Comparison of ENCODE assay signal across 26 mouse cellular contexts in the genomic region with DNA sequence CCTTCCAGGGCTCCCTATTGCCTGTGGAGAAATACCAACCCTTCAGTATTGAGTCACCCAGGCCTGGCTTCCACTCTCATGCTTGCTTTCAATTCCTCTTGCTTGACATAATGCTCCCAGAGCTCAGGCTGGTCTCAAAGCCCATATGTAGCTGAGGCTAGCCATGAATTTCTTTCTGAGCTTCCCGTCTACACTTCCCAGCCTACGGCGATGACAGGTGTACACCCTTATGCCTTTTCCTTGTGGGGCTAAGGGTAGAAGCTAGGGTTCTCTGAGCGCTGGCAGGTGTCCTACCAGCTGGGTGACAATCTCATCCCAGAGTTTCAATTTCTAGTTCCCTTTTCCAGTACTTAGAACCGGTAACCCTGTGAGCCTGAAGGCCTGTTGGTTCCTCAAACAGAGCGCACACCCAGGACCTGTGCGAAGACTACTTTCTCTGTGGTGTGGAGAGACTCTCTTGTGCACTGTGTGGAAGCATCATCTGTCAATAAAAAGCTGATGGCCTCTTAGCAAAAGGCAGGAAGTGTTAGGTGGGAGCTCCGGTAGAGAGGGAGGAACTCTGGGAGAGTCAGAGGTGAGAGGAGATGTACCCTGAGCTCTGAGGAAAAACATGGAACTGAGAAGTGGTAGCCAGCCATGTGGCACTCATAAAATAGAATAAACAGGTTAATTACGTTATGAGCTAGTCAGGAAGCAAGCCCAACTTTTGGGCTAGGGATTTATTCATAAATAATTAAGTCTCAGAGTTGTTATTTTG. TPM values are rescaled to one million over a fixed set of nuclear protein-coding genes. Genes with fewer than 3 reads are reported as not detected.
A peak's percentile ranks its signal among the peaks of the same experiment; 100 is the strongest.
DNase-seq lines count a peak whose midpoint lies in the region; ATAC-seq and TF ChIP-seq lines count a peak whose summit lies in the region.
"Had no signal": no experiment of that assay in that cellular context is flagged by ENCODE, and none has a peak within 500 bp of the region (broad histone marks: within the 10 kb centered on the region; RNA-seq: fewer than 3 reads in every experiment).

No protein-coding gene starts in this region.

- ATAC-seq in heart, embryonic 14.5 days (ENCODE audit: insufficient number of reproducible peaks, insufficient read depth, low FRiP score, low read depth), result 0 out of 2 replicates have a peak, but pooled peaks have one; percentile 1
- ATAC-seq in granulocyte monocyte progenitor cell, adult 5-6 weeks (replicated peaks; ENCODE audit: poor library complexity, severe bottlenecking), result peak; percentile 79
- ATAC-seq in monocyte, adult 5-6 weeks (replicated peaks; ENCODE audit: insufficient number of reproducible peaks, low FRiP score, low TSS enrichment, poor library complexity, severe bottlenecking), result peak; percentile 64
- no peak for ATAC-seq in inflammation-experienced regulatory T-cells, adult 6 months
- ATAC-seq: activated CD4-positive, CD25-positive, alpha-beta regulatory T cell, adult 4 months; hindbrain, postnatal 0 days had no signal

- peaks cover 58% of the 10 kb centered on the region for H3K36me3 ChIP-seq in heart, embryonic 14.5 days (ENCODE audit: control insufficient read depth, insufficient read depth, low read length)
- H3K36me3 ChIP-seq in spleen, adult 2 months (ENCODE audit: control insufficient read depth, insufficient read depth, low read length), result peaks cover 31% of the 10 kb centered on the region
- peaks cover 22% of the 10 kb centered on the region for H3K36me3 ChIP-seq in limb, embryonic 10.5 days

- no peak for DNase-seq in heart, postnatal 36 days
- DNase-seq in spleen, adult 2 months (ENCODE audit: low read depth in 1 of 2, low spot score in 2 of 2), result no peak
- DNase-seq in spleen, postnatal 14 days (ENCODE audit: low spot score in 2 of 2), result no peak
- no peak for DNase-seq in limb, embryonic 10.5 days (ENCODE audit: low spot score)
- DNase-seq: adrenal gland, postnatal 10 days; cerebellum, adult 18-20 months; cerebellum, postnatal 25 days; gastrocnemius, adult 2 months; kidney, adult 18-20 months; spleen, adult 18-20 months; thymus, adult 18-20 months; thymus, postnatal 4 days had no signal

- peak overlapping the region; percentile 45; the same call in 1 of the 2 replicates for H3K9ac ChIP-seq in heart, embryonic 14.5 days (ENCODE audit: low read length)
- H3K9ac ChIP-seq: limb, embryonic 13.5 days; lung, embryonic 14.5 days; midbrain, embryonic 12.5 days; stomach, embryonic 15.5 days had no signal

- H3K9me3 ChIP-seq in heart, embryonic 14.5 days (ENCODE audit: control insufficient read depth, low read length), result no peaks in the 10 kb centered on the region
- H3K9me3 ChIP-seq in limb, embryonic 10.5 days (replicated peaks), result no peaks in the 10 kb centered on the region
- H3K9me3 ChIP-seq: forebrain, embryonic 10.5 days; hindbrain, embryonic 10.5 days; limb, embryonic 13.5 days; midbrain, embryonic 12.5 days; stomach, embryonic 15.5 days had no signal

- TF ChIP-seq CTCF in spleen, adult 2 months (IDR thresholded peaks at IDR 0.05; ENCODE audit: extremely low read depth, insufficient read depth, insufficient read length, insufficient replicate concordance), result no peak

- H3K4me1 ChIP-seq in heart, embryonic 14.5 days (ENCODE audit: control insufficient read depth in 2 of 2, insufficient read depth in 2 of 2, low read length in 2 of 2), result peaks cover 13 to 20% of the 10 kb centered on the region in 2 experiments
- H3K4me1 ChIP-seq in spleen, adult 2 months (ENCODE audit: control insufficient read depth, insufficient read depth, insufficient read length), result no peaks in the 10 kb centered on the region
- H3K4me1 ChIP-seq in limb, embryonic 10.5 days, result peaks cover 6% of the 10 kb centered on the region

- peak overlapping the region; percentile 2; the same call in 1 of the 2 replicates for H3K4me2 ChIP-seq in heart, embryonic 14.5 days (ENCODE audit: low read length)
- H3K4me2 ChIP-seq: limb, embryonic 13.5 days; lung, embryonic 14.5 days; midbrain, embryonic 12.5 days; stomach, embryonic 15.5 days had no signal

- no peaks in the 10 kb centered on the region for H3K27me3 ChIP-seq in heart, embryonic 14.5 days (ENCODE audit: control insufficient read depth, insufficient read depth, low read length)
- no peaks in the 10 kb centered on the region for H3K27me3 ChIP-seq in spleen, adult 2 months (ENCODE audit: control insufficient read depth, insufficient read depth, low read length)
- H3K27me3 ChIP-seq in limb, embryonic 10.5 days (ENCODE audit: low read depth, poor library complexity, severe bottlenecking), result no peaks in the 10 kb centered on the region
- H3K27me3 ChIP-seq: limb, embryonic 13.5 days; midbrain, embryonic 12.5 days; stomach, embryonic 15.5 days had no signal

- no peak for TF ChIP-seq POLR2A in spleen, adult 2 months (IDR thresholded peaks at IDR 0.05; ENCODE audit: low read depth, low read length)

- intact Hi-C loops in heart, postnatal 36 days (cut with DNase I), result no loop called here

- 73% methylated on average over 9 of the region's 9 CpGs for WGBS in heart, embryonic 14.5 days
- 52% methylated on average over 9 of the region's 9 CpGs for WGBS in spleen, adult 2 months
- 91% methylated on average over 9 of the region's 9 CpGs for WGBS in limb, embryonic 10.5 days

- peak overlapping the region; percentile 74 to 93 for H3K27ac ChIP-seq in heart, embryonic 14.5 days (replicated peaks in 1 of 2; ENCODE audit: control insufficient read depth in 1 of 2, insufficient read depth in 1 of 2, low read depth in 2 of 2, low read length in 2 of 2)
- peak overlapping the region; percentile 38 for H3K27ac ChIP-seq in spleen, adult 2 months (ENCODE audit: insufficient read depth, low read length)
- no peak overlapping the region for H3K27ac ChIP-seq in limb, embryonic 10.5 days
- H3K27ac ChIP-seq: forebrain, embryonic 10.5 days; gastrocnemius, adult 2 months; hindbrain, embryonic 10.5 days; hindbrain, postnatal 0 days; kidney, postnatal 0 days; limb, embryonic 13.5 days; midbrain, embryonic 12.5 days; stomach, embryonic 15.5 days had no signal

- no peak overlapping the region for H3K4me3 ChIP-seq in heart, embryonic 14.5 days (ENCODE audit: control insufficient read depth in 1 of 2, insufficient read depth in 1 of 2, low read depth in 1 of 2, low read length in 2 of 2)
- no peak overlapping the region for H3K4me3 ChIP-seq in spleen, adult 2 months (ENCODE audit: extremely low read depth, insufficient read depth, insufficient read length)
- H3K4me3 ChIP-seq in limb, embryonic 10.5 days, result no peak overlapping the region
- H3K4me3 ChIP-seq: forebrain, embryonic 10.5 days; gastrocnemius, adult 2 months; hindbrain, embryonic 10.5 days; limb, embryonic 13.5 days; midbrain, embryonic 12.5 days; myocyte; stomach, embryonic 15.5 days had no signal

RNA-seq across cellular contexts. Expression of gene Tyk2, which starts 5.4 kb away (rescaled TPM):
- 11.2 and 11.9 TPM in 2 replicates for polyA plus RNA-seq in heart, embryonic 14.5 days (2014; fragmentation: Nextera tagmentation; extraction: Ambion mirVana)
- total RNA-seq in heart, postnatal 36 days (2021), result 1 to 10 TPM; 8.2 to 9.6 TPM
- polyA plus RNA-seq in spleen, adult 2 months (2012; rRNA removed), result 46.1 and 52.2 TPM in 2 replicates
- 27.1 and 28.6 TPM in 2 replicates for total RNA-seq in granulocyte monocyte progenitor cell, adult 5-6 weeks (2014; fragmentation: Nextera tagmentation)
- 19.0 and 19.8 TPM in 2 replicates for total RNA-seq in granulocyte monocyte progenitor cell, adult 5-6 weeks (2017)
- total RNA-seq in monocyte, adult 5-6 weeks (2017), result 38.4 to 87.0 TPM (median 42.5 TPM) in 3 replicates
- polyA plus RNA-seq in inflammation-experienced regulatory T-cells, adult 6 months (2017; shearing (Covaris generic)), result 10 to 100 TPM; 36.3 to 61.7 (median 57.7) TPM
- 11.5 and 15.3 TPM in 2 replicates for polyA plus RNA-seq in limb, embryonic 10.5 days (2016; fragmentation: Nextera tagmentation; extraction: Ambion mirVana)

RNA-seq across cellular contexts. Expression of gene Cdc37, which starts 24.1 kb away (rescaled TPM):
- 209 and 212 TPM in 2 replicates for polyA plus RNA-seq in heart, embryonic 14.5 days (2014; fragmentation: Nextera tagmentation; extraction: Ambion mirVana)
- 100 to 1,000 TPM; 157 to 165 TPM for total RNA-seq in heart, postnatal 36 days (2021)
- 39.5 and 44.7 TPM in 2 replicates for polyA plus RNA-seq in spleen, adult 2 months (2012; rRNA removed)
- 120 and 157 TPM in 2 replicates for total RNA-seq in granulocyte monocyte progenitor cell, adult 5-6 weeks (2014; fragmentation: Nextera tagmentation)
- 285 and 306 TPM in 2 replicates for total RNA-seq in granulocyte monocyte progenitor cell, adult 5-6 weeks (2017)
- 174 to 287 TPM (median 193 TPM) in 3 replicates for total RNA-seq in monocyte, adult 5-6 weeks (2017)
- polyA plus RNA-seq in inflammation-experienced regulatory T-cells, adult 6 months (2017; shearing (Covaris generic)), result 10 to 100 TPM; 84.2 to 97.0 (median 95.3) TPM
- polyA plus RNA-seq in limb, embryonic 10.5 days (2016; fragmentation: Nextera tagmentation; extraction: Ambion mirVana), result 434 and 487 TPM in 2 replicates

RNA-seq across cellular contexts. Expression of gene Raver1, which starts 33.9 kb away (rescaled TPM):
- polyA plus RNA-seq in heart, embryonic 14.5 days (2014; fragmentation: Nextera tagmentation; extraction: Ambion mirVana), result 43.9 and 44.9 TPM in 2 replicates
- total RNA-seq in heart, postnatal 36 days (2021), result 10 to 100 TPM; 25.1 to 27.7 TPM
- 77.9 and 93.1 TPM in 2 replicates for polyA plus RNA-seq in spleen, adult 2 months (2012; rRNA removed)
- total RNA-seq in granulocyte monocyte progenitor cell, adult 5-6 weeks (2014; fragmentation: Nextera tagmentation), result 59.8 and 74.1 TPM in 2 replicates
- total RNA-seq in granulocyte monocyte progenitor cell, adult 5-6 weeks (2017), result 19.6 and 22.9 TPM in 2 replicates
- total RNA-seq in monocyte, adult 5-6 weeks (2017), result 8.1 to 18.1 TPM (median 12.9 TPM) in 3 replicates
- polyA plus RNA-seq in inflammation-experienced regulatory T-cells, adult 6 months (2017; shearing (Covaris generic)), result 10 to 100 TPM; 16.6 to 23.9 (median 21.3) TPM
- 109 and 115 TPM in 2 replicates for polyA plus RNA-seq in limb, embryonic 10.5 days (2016; fragmentation: Nextera tagmentation; extraction: Ambion mirVana)

RNA-seq across cellular contexts. Expression of gene Gm38431, which starts 33.9 kb away (rescaled TPM):
- polyA plus RNA-seq in heart, embryonic 14.5 days (2014; fragmentation: Nextera tagmentation; extraction: Ambion mirVana), result 1.3 and 1.4 TPM in 2 replicates
- 1 to 10 TPM in 1 of 2 experiments, under 1 TPM in 1; 0.51 to 1.9 TPM for total RNA-seq in heart, postnatal 36 days (2021)
- polyA plus RNA-seq in spleen, adult 2 months (2012; rRNA removed), result 5.2 and 18.8 TPM in 2 replicates
- 61.0 and 67.3 TPM in 2 replicates for total RNA-seq in granulocyte monocyte progenitor cell, adult 5-6 weeks (2014; fragmentation: Nextera tagmentation)
- total RNA-seq in granulocyte monocyte progenitor cell, adult 5-6 weeks (2017), result 5.5 and 7.5 TPM in 2 replicates
- 2.3 to 5.6 TPM in 2 of 3 replicates, not detected in the other for total RNA-seq in monocyte, adult 5-6 weeks (2017)
- 1 to 10 TPM in 1 of 3 experiments, under 1 TPM in 1, not detected in 1; 0.31 to 8.4 TPM for polyA plus RNA-seq in inflammation-experienced regulatory T-cells, adult 6 months (2017; shearing (Covaris generic))
- 5.4 TPM in 2 replicates for polyA plus RNA-seq in limb, embryonic 10.5 days (2016; fragmentation: Nextera tagmentation; extraction: Ambion mirVana)

RNA-seq across cellular contexts. Expression of gene Pde4a, which starts 39.8 kb away (rescaled TPM):
- 11.0 and 11.8 TPM in 2 replicates for polyA plus RNA-seq in heart, embryonic 14.5 days (2014; fragmentation: Nextera tagmentation; extraction: Ambion mirVana)
- 10 to 100 TPM; 45.9 to 52.0 TPM for total RNA-seq in heart, postnatal 36 days (2021)
- polyA plus RNA-seq in spleen, adult 2 months (2012; rRNA removed), result 12.4 and 13.1 TPM in 2 replicates
- total RNA-seq in granulocyte monocyte progenitor cell, adult 5-6 weeks (2014; fragmentation: Nextera tagmentation), result 19.9 and 25.7 TPM in 2 replicates
- 3.8 and 4.1 TPM in 2 replicates for total RNA-seq in granulocyte monocyte progenitor cell, adult 5-6 weeks (2017)
- 2.1 to 5.6 TPM (median 2.5 TPM) in 3 replicates for total RNA-seq in monocyte, adult 5-6 weeks (2017)
- 1 to 10 TPM in 1 of 3 experiments, under 1 TPM in 2; 0.54 to 1.3 (median 0.82) TPM for polyA plus RNA-seq in inflammation-experienced regulatory T-cells, adult 6 months (2017; shearing (Covaris generic))
- polyA plus RNA-seq in limb, embryonic 10.5 days (2016; fragmentation: Nextera tagmentation; extraction: Ambion mirVana), result 3.6 and 4.5 TPM in 2 replicates
